Mouse (Mus musculus) bone marrow, adult 2 months (tissue): Measurements from ENCODE around the gene Banp. TPM values are rescaled to one million over a fixed set of nuclear protein-coding genes. Genes with fewer than 3 reads are reported as not detected.

ENCODE experiments used
- H3K27ac ChIP-seq: fragments of 200-500 bp; 2 replicates; pipeline ENCODE4 v1.5.1; 2012; ENCODE audit warnings: low read depth, mild to moderate bottlenecking, control low read depth, inconsistent platforms, low read length; ENCODE audit not compliant: control insufficient read depth, poor library complexity, insufficient read depth
- H3K4me1 ChIP-seq: fragments of 200-500 bp; 2 replicates; pipeline ENCODE4 v1.6.1; 2011; ENCODE audit warnings: low read length; ENCODE audit not compliant: control insufficient read depth, insufficient read depth
- H3K4me3 ChIP-seq: fragments of 200-500 bp; replicated peaks from 2 replicates; pipeline ENCODE3; 2011; ENCODE audit warnings: mild to moderate bottlenecking, low read depth, low read length, control low read depth; ENCODE audit not compliant: control insufficient read depth
- CTCF ChIP-seq: fragments of 200-500 bp; IDR thresholded peaks from 2 replicates; pipeline ENCODE4 v1.5.1; 2011; ENCODE audit warnings: low read length, control low read depth; ENCODE audit not compliant: control insufficient read depth, insufficient read depth
- POLR2A ChIP-seq: fragments of 200-500 bp; IDR thresholded peaks from 2 replicates; pipeline ENCODE4 v1.6.1; 2011; ENCODE audit warnings: low read depth, mild to moderate bottlenecking, control low read depth, low read length, borderline replicate concordance; ENCODE audit not compliant: control insufficient read depth
- WGBS: fragments of 180-500 bp; shearing (Covaris S2); methylation state at CpG from one replicate; pipeline ENCODE4 v1.1.7; 2018; 5-methylcytosine and 5-hydroxymethylcytosine counted together
- polyA plus RNA-seq: library from polyadenylated mRNA; stranded (reverse); fragments of >200 nt; gene quantifications from 2 replicates; pipeline ENCODE4 v1.2.4, GENCODE M21; 2011; ENCODE audit warnings: low replicate concordance; ENCODE audit not compliant: missing spikeins, insufficient read depth, insufficient read length

The Banp gene
- polyA plus RNA-seq, 1 experiment, result 30.1 TPM

- Histone ChIP-seq H3K4me3 (peak overlapping the region; percentile 89), H3K4me1 (peaks cover 7% of the 10 kb centered on the region; the same call in 1 of the 2 replicates), H3K27ac (peak overlapping the region; percentile 94)
- under 1% methylated on average over 66 of the region's 66 CpGs for WGBS
- TF ChIP-seq POLR2A (peak; percentile 90; the same call in 1 of the 2 replicates), CTCF (0 out of 2 replicates have a peak, but pooled peaks have one; percentile 3)
These were observed 595 bp downstream of the Banp start for GRCm38 (mm10) chr8:121949941-121950748.

GRCm38 (mm10) chr8:121950749-121951655 is 1.5 kb downstream of the Banp start:
- peak overlapping the region; percentile 89 for H3K4me3 ChIP-seq
- peak overlapping the region; percentile 94 for H3K27ac ChIP-seq
- TF ChIP-seq CTCF (no peak; the same call in 1 of the 2 replicates), POLR2A (peak; percentile 50; the same call in 1 of the 2 replicates)
- under 1% methylated on average over 97 of the region's 97 CpGs for WGBS
- peaks cover 7% of the 10 kb centered on the region; the same call in 1 of the 2 replicates for H3K4me1 ChIP-seq

- Histone ChIP-seq H3K4me3 (peak overlapping the region; percentile 31), H3K4me1 (peaks cover 7% of the 10 kb centered on the region; the same call in 1 of the 2 replicates), H3K27ac (no peak overlapping the region)
- 18% methylated on average over 7 of the region's 7 CpGs for WGBS
- TF ChIP-seq CTCF (no peak), POLR2A (no peak)
These were observed 2.1 kb downstream of the Banp start for GRCm38 (mm10) chr8:121951656-121952009.

- Histone ChIP-seq H3K4me3 (no peak overlapping the region), H3K27ac (no peak overlapping the region), H3K4me1 (peaks cover 7% of the 10 kb centered on the region; the same call in 1 of the 2 replicates)
- TF ChIP-seq POLR2A, result no peak
- TF ChIP-seq CTCF, result no peak
These were observed 2.6 kb downstream of the Banp start for GRCm38 (mm10) chr8:121952122-121952521.

- 51% methylated on average over 7 of the region's 7 CpGs for WGBS
- Histone ChIP-seq H3K27ac (no peak overlapping the region), H3K4me1 (peaks cover 7% of the 10 kb centered on the region; the same call in 1 of the 2 replicates), H3K4me3 (no peak overlapping the region)
- TF ChIP-seq CTCF (no peak), POLR2A (no peak)
These were observed 3.2 kb downstream of the Banp start for GRCm38 (mm10) chr8:121952800-121953199.

- no peak overlapping the region for H3K4me3 ChIP-seq
- 23% methylated on average over 3 of the region's 3 CpGs for WGBS
- TF ChIP-seq CTCF, result no peak
- TF ChIP-seq POLR2A, result no peak
- H3K27ac ChIP-seq, result no peak overlapping the region
- H3K4me1 ChIP-seq, result peaks cover 7% of the 10 kb centered on the region; the same call in 1 of the 2 replicates
These were observed 4.4 kb downstream of the Banp start for GRCm38 (mm10) chr8:121953821-121954545.

- no peak overlapping the region for H3K4me3 ChIP-seq
- WGBS, result 80% methylated on average over 10 of the region's 10 CpGs
- H3K27ac ChIP-seq, result no peak overlapping the region
- TF ChIP-seq CTCF, result no peak
- no peak for TF ChIP-seq POLR2A
- H3K4me1 ChIP-seq, result peaks cover 7% of the 10 kb centered on the region; the same call in 1 of the 2 replicates
These were observed 5.5 kb downstream of the Banp start for GRCm38 (mm10) chr8:121954981-121955555.
